Mouse (Mus musculus) olfactory bulb, adult 2 months (tissue): ENCODE data around the gene Gabrd.

Experiments used
- CTCF ChIP-seq: fragments of 200-500 bp; IDR thresholded peaks from 2 replicates; pipeline ENCODE4 v1.5.1; 2012; ENCODE audit warnings: low read depth, mild to moderate bottlenecking, low read length, moderate library complexity; ENCODE audit not compliant: insufficient read depth
- POLR2A ChIP-seq: fragments of 200-500 bp; IDR thresholded peaks from 2 replicates; pipeline ENCODE4 v1.6.1; 2012; ENCODE audit warnings: mild to moderate bottlenecking, low read depth, low read length, moderate library complexity; ENCODE audit not compliant: insufficient read depth

DNA sequence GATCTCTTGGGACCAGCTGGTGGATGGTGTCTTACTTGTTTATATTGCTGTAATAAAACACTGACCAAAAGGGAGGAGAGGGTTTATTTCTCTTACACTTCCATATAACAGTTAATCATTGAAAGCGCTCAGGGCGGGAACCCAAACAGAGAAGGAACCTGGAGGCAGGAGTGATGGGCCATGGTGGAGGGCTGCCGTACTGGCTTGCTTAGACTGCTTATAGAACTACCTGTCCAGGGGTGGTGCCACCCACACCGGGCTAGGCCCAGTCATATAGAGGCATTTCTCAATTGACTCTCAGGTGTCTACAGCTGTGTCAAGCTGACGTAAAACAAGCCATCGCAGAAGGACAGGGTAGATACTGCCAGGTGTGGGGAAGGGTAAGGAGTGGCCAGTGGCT lies 31.1 kb downstream of the Gabrd start:
- TF ChIP-seq POLR2A (no peak), CTCF (no peak)
